Mouse (Mus musculus) CH12.LX (cell line): ENCODE measurements around the gene Cfap20. TPM values are rescaled to one million over a fixed set of nuclear protein-coding genes. Genes with fewer than 3 reads are reported as not detected.

Experiments
- DNase-seq: peaks from one replicate; pipeline ENCODE4 v3.0.0-alpha.2; 2013; ENCODE audit errors: extremely low read depth
- H3K27ac ChIP-seq: 2 replicates; pipeline ENCODE4 v1.5.1; 2012; ENCODE audit warnings: low read depth, mild to moderate bottlenecking, control low read depth, moderate library complexity; ENCODE audit not compliant: insufficient read depth
- H3K27me3 ChIP-seq: replicated peaks from 2 replicates; pipeline ENCODE3; 2012; ENCODE audit warnings: inconsistent platforms
- H3K36me3 ChIP-seq, 2 experiments: replicated peaks in 1 of 2; 2 replicates each; pipeline versions ENCODE3 to v1.6.1; 2012; ENCODE audit warnings: inconsistent platforms in 1 of 2, low read length in 1 of 2, mild to moderate bottlenecking in 1 of 2, mixed read lengths in 1 of 2, moderate library complexity in 1 of 2; ENCODE audit not compliant: control insufficient read depth in 1 of 2, insufficient read depth in 1 of 2
- H3K4me1 ChIP-seq, 2 experiments: 2 replicates each; pipeline ENCODE4 v1.6.1; 2012; ENCODE audit warnings: inconsistent platforms in 1 of 2, moderate library complexity in 1 of 2; ENCODE audit not compliant: insufficient read depth in 2 of 2, control insufficient read depth in 1 of 2
- H3K4me2 ChIP-seq: 2 replicates; pipeline ENCODE4 v1.6.1; 2012; ENCODE audit warnings: low read depth, mild to moderate bottlenecking, control low read depth; ENCODE audit not compliant: poor library complexity, insufficient read depth, severe bottlenecking
- H3K4me3 ChIP-seq, 3 experiments: fragments of 150-350 bp in 1 of 3; sonication (generic) in 1 of 3; replicated peaks in 1 of 3; 2 replicates each; pipeline versions ENCODE3 to v1.5.1; 2011 to 2012; ENCODE audit warnings: low read depth in 2 of 3, low read length in 2 of 3, mild to moderate bottlenecking in 2 of 3, moderate library complexity in 2 of 3, control low read depth in 1 of 3, improper control_type of control experiment in 1 of 3, inconsistent platforms in 1 of 3, mixed read lengths in 1 of 3; ENCODE audit not compliant: poor library complexity in 1 of 3
- H3K79me2 ChIP-seq: replicated peaks from 2 replicates; pipeline ENCODE4 v1.6.1; 2012; ENCODE audit warnings: mild to moderate bottlenecking, moderate library complexity; ENCODE audit not compliant: control insufficient read depth, poor library complexity, insufficient read depth, severe bottlenecking; ENCODE audit errors: extremely low read depth
- H3K9ac ChIP-seq: 2 replicates; pipeline ENCODE4 v1.6.1; 2012; ENCODE audit warnings: low read depth, mild to moderate bottlenecking, control low read depth, moderate library complexity; ENCODE audit not compliant: insufficient read depth
- H3K9me3 ChIP-seq: replicated peaks from 2 replicates; pipeline ENCODE3; 2012; ENCODE audit warnings: low read length, inconsistent platforms, mixed read lengths
- BHLHE40 ChIP-seq: IDR thresholded peaks from 2 replicates; pipeline ENCODE4 v1.6.1; 2011; ENCODE audit warnings: mild to moderate bottlenecking, low read depth, low read length, improper control_type of control experiment
- E2F4 ChIP-seq: IDR thresholded peaks from 2 replicates; pipeline ENCODE4 v1.6.1; 2011; ENCODE audit warnings: low read depth, low read length, improper control_type of control experiment; ENCODE audit not compliant: insufficient replicate concordance
- ETS1 ChIP-seq: conservative IDR thresholded peaks from 2 replicates; pipeline ENCODE4 v1.6.1; 2012; ENCODE audit warnings: low read depth, mild to moderate bottlenecking, inconsistent platforms, low read length, improper control_type of control experiment, moderate library complexity
- HCFC1 ChIP-seq: IDR thresholded peaks from 2 replicates; pipeline ENCODE4 v1.6.1; 2012; ENCODE audit warnings: low read depth, mild to moderate bottlenecking, inconsistent platforms, low read length, improper control_type of control experiment
- JUN ChIP-seq: IDR thresholded peaks from 2 replicates; pipeline ENCODE4 v1.6.1; 2011; ENCODE audit warnings: low read depth, mild to moderate bottlenecking, low read length, improper control_type of control experiment, moderate library complexity; ENCODE audit not compliant: insufficient read depth
- JUND ChIP-seq: conservative IDR thresholded peaks from 2 replicates; pipeline ENCODE4 v1.6.1; 2011; ENCODE audit warnings: low read depth, low read length, improper control_type of control experiment
- MAFK ChIP-seq: IDR thresholded peaks from 2 replicates; pipeline ENCODE4 v1.6.1; 2011; ENCODE audit warnings: low read length, improper control_type of control experiment; ENCODE audit not compliant: insufficient replicate concordance
- MEF2A ChIP-seq: IDR thresholded peaks from 2 replicates; pipeline ENCODE4 v1.6.1; 2014; ENCODE audit warnings: low read depth, mild to moderate bottlenecking, inconsistent platforms, low read length, improper control_type of control experiment, borderline replicate concordance
- UBTF ChIP-seq: IDR thresholded peaks from 2 replicates; pipeline ENCODE4 v1.6.1; 2012; ENCODE audit warnings: low read depth, mild to moderate bottlenecking, inconsistent platforms, low read length, improper control_type of control experiment, moderate library complexity
- ZMIZ1 ChIP-seq: IDR thresholded peaks from 2 replicates; pipeline ENCODE4 v1.6.1; 2012; ENCODE audit warnings: low read depth, mild to moderate bottlenecking, inconsistent platforms, low read length, improper control_type of control experiment
- dilution Hi-C: fragments of 300-500 bp; cut with MboI; formaldehyde crosslinking; loops from 2 replicates; pipeline ENCODE4 v1.14.3; 2020; ENCODE audit warnings: low sequenced_read_pairs; ENCODE audit not compliant: extremely low pct_unique_long_range_greater_than_20kb, extremely low pct_ligation_motif_present
- in situ Hi-C: fragments of 300-500 bp; cut with MboI; formaldehyde crosslinking; loops from 3 replicates; pipeline ENCODE4 v1.14.3; 2019; ENCODE audit warnings: low sequenced_read_pairs, low pct_ligation_motif_present, low pct_unique_long_range_greater_than_20kb, mixed read lengths
- polyA plus RNA-seq: library from polyadenylated mRNA; unstranded; fragments of >175 nt; gene quantifications from 2 replicates; pipeline ENCODE4 v1.2.1, GENCODE M21; 2012; ENCODE audit warnings: low read depth; ENCODE audit not compliant: insufficient read length
- total RNA-seq, 2 experiments: library from RNA; depleted of rRNA; stranded (reverse); fragments of 300-350 nt in 1 of 2; fragments of >200 nt in 1 of 2; gene quantifications; 2 replicates each; pipeline ENCODE4 v1.2.3; 2012 to 2014

Gene Cfap20
- total and polyA plus RNA-seq, 3 experiments: 53.4 to 93.0 (median 57.2) TPM

GRCm38 (mm10) chr8:95445042-95445441, 10.4 kb upstream of the Cfap20 start:
- Histone ChIP-seq H3K4me3 (no peak overlapping the region), H3K9me3 (no peaks in the 10 kb centered on the region), H3K27ac (no peak overlapping the region), H3K9ac (no peak overlapping the region), H3K4me2 (no peak overlapping the region), H3K36me3 (peaks cover 16 to 40% of the 10 kb centered on the region in 2 experiments), H3K27me3 (no peaks in the 10 kb centered on the region), H3K4me1 (peaks cover 4 to 26% of the 10 kb centered on the region in 2 experiments; a peak in 2 of 4 replicates), H3K79me2 (no peaks in the 10 kb centered on the region)
- DNase-seq: no peak
- TF ChIP-seq E2F4 (no peak), MAFK (no peak)
- dilution Hi-C loops: no loop called here
- in situ Hi-C loops: no loop called here

GRCm38 (mm10) chr8:95441491-95442039, 6.9 kb upstream of the Cfap20 start:
- Histone ChIP-seq H3K4me1 (peaks cover 4 to 26% of the 10 kb centered on the region in 2 experiments; a peak in 2 of 4 replicates), H3K9me3 (no peaks in the 10 kb centered on the region), H3K27me3 (no peaks in the 10 kb centered on the region), H3K79me2 (no peaks in the 10 kb centered on the region), H3K4me3 (no peak overlapping the region), H3K4me2 (no peak overlapping the region), H3K36me3 (peaks cover 0 to 6% of the 10 kb centered on the region in 2 experiments), H3K9ac (no peak overlapping the region), H3K27ac (no peak overlapping the region)
- peak; percentile 66 for DNase-seq
- dilution Hi-C loops: no loop called here
- in situ Hi-C loops: no loop called here
- TF ChIP-seq ZMIZ1 (no peak), HCFC1 (no peak), BHLHE40 (0 out of 2 replicates have a peak, but pooled peaks have one; percentile 11), ETS1 (no peak)

GRCm38 (mm10) chr8:95440168-95440709, 5.6 kb upstream of the Cfap20 start:
- Histone ChIP-seq H3K79me2 (no peaks in the 10 kb centered on the region), H3K36me3 (peaks cover 0 to under 1% of the 10 kb centered on the region in 2 experiments), H3K4me3 (no peak overlapping the region), H3K4me1 (peaks cover 4 to 26% of the 10 kb centered on the region in 2 experiments; a peak in 2 of 4 replicates), H3K9me3 (no peaks in the 10 kb centered on the region), H3K27ac (no peak overlapping the region), H3K4me2 (no peak overlapping the region), H3K27me3 (no peaks in the 10 kb centered on the region), H3K9ac (no peak overlapping the region)
- dilution Hi-C loops (no loop called here), in situ Hi-C loops (no loop called here)
- no peak for DNase-seq
- TF ChIP-seq ZMIZ1 (no peak), MEF2A (no peak), UBTF (no peak), MAFK (peak; percentile 47; the same call in 1 of the 2 replicates), JUND (no peak), JUN (no peak)
- TF ChIP-seq, all 38 proteins: peak for 1
